Mouse (Mus musculus) left cerebral cortex, adult 6 months (tissue): ENCODE data around the gene Fscn3. TPM values are rescaled to one million over a fixed set of nuclear protein-coding genes. Genes with fewer than 3 reads are reported as not detected.

Source experiments
- long read RNA-seq, 2 experiments: library from polyadenylated mRNA; unstranded; transcript quantifications; one replicate each; pipeline ENCODE4 v2.0.0; 2019 to 2020
- polyA plus RNA-seq: library from polyadenylated mRNA; unstranded; fragments of <200 nt; fragmentation: Nextera tagmentation; gene quantifications from 2 replicates; pipeline ENCODE4 v1.2.3, GENCODE M21; 2021

Fscn3 gene
- polyA plus RNA-seq: not detected in 2 replicates
- long read RNA-seq, experiment 1: 0 reads
- long read RNA-seq, experiment 2: 0 reads

GRCm38 (mm10) chr6:28427096-28427839, at the start of gene Fscn3:
Fscn3 (plus strand) TSS chr6:28427789.

GRCm38 (mm10) chr6:28397681-28398203, 29.8 kb upstream of the Fscn3 start, which contains the start of gene Zfp800:
Zfp800 (minus strand) TSS chr6:28398005.

GRCm38 (mm10) chr6:28423313-28423712, 4.3 kb upstream of the Fscn3 start, which contains the start of gene Arf5:
Arf5 (plus strand) TSS chr6:28423560.

GRCm38 (mm10) chr6:28428290-28428689, 701 bp downstream of the Fscn3 start, which contains the start of gene Gcc1:
Gcc1 (minus strand) TSS chr6:28428390.

GRCm38 (mm10) chr6:28449253-28449652, 21.7 kb downstream of the Fscn3 start, which contains the start of gene Pax4:
Pax4 (minus strand) TSS chr6:28449353.

GRCm38 (mm10) chr6:28474839-28475238, 47.2 kb downstream of the Fscn3 start, which contains the start of gene Snd1:
Snd1 (plus strand) TSS chr6:28475139.

Other genes starting within 250 kb of the Fscn3 start
- 11.5 and 19.5 TPM in 2 replicates for gene Zfp800, start 29.8 kb upstream of the Fscn3 start, polyA plus RNA-seq
- gene Arf5, start 4.2 kb upstream of the Fscn3 start, polyA plus RNA-seq: 106 and 427 TPM in 2 replicates
- 4.6 and 4.8 TPM in 2 replicates for gene Gcc1, start 601 bp downstream of the Fscn3 start, polyA plus RNA-seq
- gene Pax4, start 21.6 kb downstream of the Fscn3 start, polyA plus RNA-seq: 0.21 TPM in 1 of 2 replicates, not detected in the other
- gene Snd1, start 47.4 kb downstream of the Fscn3 start, polyA plus RNA-seq: 25.2 and 33.2 TPM in 2 replicates